Mouse (Mus musculus) activated CD4-positive, CD25-positive, alpha-beta regulatory T cell, adult 9 weeks (primary cell): ENCODE data around the gene Zmym1. TPM values are rescaled to one million over a fixed set of nuclear protein-coding genes. Genes with fewer than 3 reads are reported as not detected.

Experiments used
- polyA plus RNA-seq: library from polyadenylated mRNA; unstranded; fragments of 100-300 nt; shearing (Covaris generic); gene quantifications from one replicate; pipeline ENCODE4 v1.2.1, GENCODE M21; 2017

Zmym1 gene
- 32.9 TPM for polyA plus RNA-seq

DNA sequence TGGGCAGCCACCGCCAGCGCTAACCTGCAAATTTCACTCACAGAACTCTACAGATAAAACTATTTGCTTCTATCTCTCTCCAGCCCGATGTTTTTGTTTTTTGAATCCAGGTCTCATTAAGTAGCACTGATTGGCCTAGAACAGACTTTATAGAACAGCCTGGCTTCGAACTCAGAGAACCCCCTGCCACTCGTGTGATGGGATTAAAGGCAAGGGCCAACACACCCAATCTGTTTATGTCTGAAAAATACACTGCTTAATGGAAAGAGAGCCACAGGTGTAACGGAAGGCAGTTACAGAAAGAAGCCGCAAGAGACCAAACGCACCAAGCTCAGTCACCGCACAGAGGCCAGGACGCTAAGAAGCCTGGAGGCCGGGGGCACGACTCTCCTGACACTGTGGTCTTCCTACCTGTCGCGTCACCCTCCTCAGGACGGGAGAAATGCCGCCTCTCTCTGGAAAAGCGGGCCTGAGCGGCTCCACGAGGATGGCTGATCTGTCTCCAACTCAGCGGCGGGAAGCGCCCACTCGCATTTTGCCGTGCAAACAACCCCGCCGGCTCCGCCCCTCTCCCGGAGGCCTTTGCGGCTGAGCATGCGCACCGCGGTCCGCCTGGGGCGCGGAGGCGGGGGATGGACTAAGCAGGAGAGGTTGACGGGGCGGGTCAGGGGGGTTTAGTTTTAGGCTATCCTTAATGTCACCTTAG lies at the start of gene Zmym1:
Zmym1 (minus strand) TSS at position 568 of the 706 bp plus-strand sequence.

GRCm38 (mm10) chr4:127076875-127077548 lies 16.1 kb upstream of the Zmym1 start, which contains the start of gene Zmym6:
Gene Zmym6 (plus strand): TSS chr4:127077383.

DNA sequence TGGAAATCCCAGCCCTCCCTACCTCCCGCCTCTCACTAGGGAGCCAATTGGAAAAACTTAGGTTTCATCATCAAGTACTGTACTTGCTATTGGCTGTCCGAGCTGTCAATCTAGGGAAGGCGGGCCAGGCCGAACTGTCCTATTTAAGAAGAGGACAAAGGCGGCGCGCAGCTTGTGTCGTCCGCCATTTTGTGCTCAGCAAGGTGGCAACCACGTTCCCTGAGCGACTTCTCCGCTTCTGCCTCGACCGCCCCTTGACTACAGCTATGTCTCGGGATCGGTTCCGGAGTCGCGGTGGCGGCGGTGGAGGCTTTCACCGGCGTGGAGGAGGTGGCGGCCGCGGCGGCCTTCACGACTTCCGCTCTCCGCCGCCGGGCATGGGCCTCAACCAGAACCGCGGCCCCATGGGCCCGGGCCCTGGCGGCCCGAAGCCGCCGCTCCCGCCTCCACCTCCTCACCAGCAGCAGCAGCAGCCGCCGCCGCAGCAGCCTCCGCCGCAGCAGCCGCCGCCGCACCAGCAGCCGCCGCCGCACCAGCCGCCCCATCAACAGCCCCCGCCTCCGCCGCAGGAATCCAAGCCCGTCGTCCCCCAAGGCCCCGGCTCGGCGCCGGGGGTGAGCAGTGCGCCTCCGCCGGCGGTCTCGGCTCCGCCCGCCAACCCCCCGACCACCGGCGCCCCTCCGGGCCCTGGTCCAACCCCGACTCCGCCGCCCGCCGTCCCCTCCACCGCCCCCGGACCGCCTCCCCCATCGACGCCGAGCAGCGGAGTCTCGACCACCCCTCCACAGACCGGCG lies 39.6 kb downstream of the Zmym1 start, which contains the start of gene Sfpq:
Sfpq (plus strand) TSS at position 174 of the 795 bp plus-strand sequence.

Other genes with a start within 250 kb of the Zmym1 start
- 17.6 TPM for gene Zmym4, start 93.0 kb downstream of the Zmym1 start, polyA plus RNA-seq
- gene Sfpq, start 39.8 kb downstream of the Zmym1 start, polyA plus RNA-seq = 27.2 TPM
- gene Zmym6, start 16.2 kb upstream of the Zmym1 start, polyA plus RNA-seq = 38.8 TPM
- gene Tmem35b, start 62.5 kb upstream of the Zmym1 start, polyA plus RNA-seq = 27.6 TPM
- gene Dlgap3, start 108.1 kb upstream of the Zmym1 start, polyA plus RNA-seq = not detected
- gene Smim12, start 182.6 kb upstream of the Zmym1 start, polyA plus RNA-seq = 52.7 TPM